Mouse (Mus musculus): ENCODE results near the gene Cfap70. TPM values are rescaled to one million over a fixed set of nuclear protein-coding genes. Genes with fewer than 3 reads are reported as not detected.

Cfap70 gene
- total and polyA plus RNA-seq, 3 experiments, result 0.70 TPM; not detected in 2

DNA sequence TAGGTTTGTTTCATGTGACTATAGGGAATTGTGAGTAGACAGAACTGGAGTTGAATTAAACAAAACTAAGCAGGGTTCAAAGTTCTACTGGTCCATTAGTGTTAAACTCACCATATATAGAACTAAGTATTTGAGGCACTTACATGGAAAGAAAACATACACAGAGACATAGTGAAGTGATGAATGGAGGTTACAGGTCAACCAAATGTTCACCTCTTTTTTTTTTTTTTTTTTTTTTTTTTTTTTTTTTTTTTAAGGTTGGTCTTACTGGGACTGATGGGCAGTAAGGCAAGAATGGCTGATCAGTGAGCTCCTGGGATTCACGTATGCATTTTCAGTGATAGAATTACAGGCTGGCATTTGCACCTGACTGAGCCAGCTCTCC, 28.2 kb upstream of the Cfap70 start:
- peak overlapping the region; percentile 91 for H3K27ac ChIP-seq
- no peak for DNase-seq
- peaks cover 15% of the 10 kb centered on the region for H3K4me1 ChIP-seq (ENCODE audit: control insufficient read depth, insufficient read depth, low read length)
- H3K27me3 ChIP-seq (ENCODE audit: control insufficient read depth, insufficient read depth, low read length), result no peaks in the 10 kb centered on the region
- H3K4me3 ChIP-seq, result peak overlapping the region; percentile 81
- no peak for TF ChIP-seq POLR2A (IDR thresholded peaks at IDR 0.05; ENCODE audit: insufficient read depth, low read depth, low read length)
- TF ChIP-seq EP300 (IDR thresholded peaks at IDR 0.05; ENCODE audit: insufficient read depth, low read depth, low read length), result no peak
- no peak for TF ChIP-seq CTCF (IDR thresholded peaks at IDR 0.05)
- WGBS, result 94% methylated on average over 1 of the region's 1 CpGs
- H3K36me3 ChIP-seq (ENCODE audit: control insufficient read depth, insufficient read depth, low read length), result peaks cover 22% of the 10 kb centered on the region
- H3K9ac ChIP-seq (ENCODE audit: low read depth, low read length), result peak overlapping the region; percentile 87; the same call in 1 of the 2 replicates
- 0 out of 2 replicates have a peak, but pooled peaks cover 1% of the 10 kb centered on the region for H3K79me2 ChIP-seq (replicated peaks; ENCODE audit: control insufficient read depth, insufficient read depth, low read length)
- intact Hi-C loops (cut with DNase I), result loop anchor here (5.0 kb wide), 1 partner anchor 67 kb away; the partner anchor contains the start of gene Ppp3cb

DNA sequence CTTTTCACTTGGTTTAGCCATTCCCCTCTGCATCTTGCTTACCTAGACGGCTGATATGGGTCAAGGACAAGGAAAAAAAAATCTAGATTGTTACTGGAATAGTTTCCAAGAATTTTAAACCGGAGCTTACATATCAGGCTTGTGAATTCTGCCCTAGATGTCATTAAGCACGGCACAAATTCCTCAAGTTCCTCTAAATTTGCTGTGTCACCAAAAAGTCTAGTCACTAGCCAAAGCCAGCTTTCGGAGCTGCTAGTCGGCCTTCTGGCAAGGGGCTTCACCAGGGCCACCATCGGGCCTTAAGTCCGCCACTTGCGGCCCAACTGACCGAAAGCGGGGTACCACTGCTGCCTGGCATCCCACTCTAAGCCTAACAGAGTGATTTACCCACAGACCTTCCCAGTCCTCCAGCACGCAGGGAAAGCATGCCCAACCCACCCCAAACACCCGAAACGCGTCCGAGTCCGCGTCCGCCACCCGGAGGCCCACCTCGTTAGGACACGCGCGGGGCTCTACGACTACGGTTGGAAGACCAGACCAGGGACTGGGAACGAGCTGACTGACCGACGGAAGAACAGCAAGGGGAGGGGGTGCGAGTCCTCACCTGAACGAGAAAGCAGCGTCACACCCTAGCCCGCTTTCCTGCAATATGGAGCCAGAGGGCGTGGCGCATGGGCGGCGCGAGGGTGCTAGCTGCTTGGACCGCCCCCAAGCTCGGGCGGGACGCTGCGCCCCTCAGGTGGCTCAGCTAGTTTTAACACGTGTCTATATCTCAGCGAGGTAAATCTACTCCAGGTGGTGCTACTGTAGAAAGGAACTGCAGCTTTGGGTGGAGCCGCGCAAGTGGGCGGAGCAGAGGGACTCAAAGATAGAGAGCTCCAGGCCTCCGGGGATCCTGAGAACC, 27.5 kb upstream of the Cfap70 start, which contains the start of gene Anxa7:
Gene Anxa7 (minus strand): TSS at position 843 of the 904 bp plus-strand sequence.
- no peaks in the 10 kb centered on the region for H3K27me3 ChIP-seq (ENCODE audit: control insufficient read depth, insufficient read depth, low read length)
- H3K4me1 ChIP-seq (ENCODE audit: control insufficient read depth, insufficient read depth, low read length), result peaks cover 15% of the 10 kb centered on the region
- intact Hi-C loops (cut with DNase I), result loop anchor here (2.0 to 5.0 kb wide), 3 partner anchors 23 to 87 kb away; partner anchors contain the start of genes Mrps16 and Ppp3cb
- H3K4me3 ChIP-seq, result peak within 1 kb of the TSS; percentile 81
- peak within 1 kb of the TSS; percentile 91 for H3K27ac ChIP-seq
- H3K9ac ChIP-seq (ENCODE audit: low read depth, low read length), result peak within 1 kb of the TSS; percentile 87
- peak; percentile 86 to 88 for DNase-seq
- peaks cover 22% of the 10 kb centered on the region for H3K36me3 ChIP-seq (ENCODE audit: control insufficient read depth, insufficient read depth, low read length)
- TF ChIP-seq CTCF (IDR thresholded peaks at IDR 0.05) (peak; percentile 16), EP300 (IDR thresholded peaks at IDR 0.05; ENCODE audit: insufficient read depth, low read depth, low read length) (no peak), POLR2A (IDR thresholded peaks at IDR 0.05; ENCODE audit: insufficient read depth, low read depth, low read length) (peak; percentile 87)
- H3K79me2 ChIP-seq (replicated peaks; ENCODE audit: control insufficient read depth, insufficient read depth, low read length), result 0 out of 2 replicates have a peak, but pooled peaks cover 1% of the 10 kb centered on the region
- under 1% methylated on average over 48 of the region's 48 CpGs for WGBS

DNA sequence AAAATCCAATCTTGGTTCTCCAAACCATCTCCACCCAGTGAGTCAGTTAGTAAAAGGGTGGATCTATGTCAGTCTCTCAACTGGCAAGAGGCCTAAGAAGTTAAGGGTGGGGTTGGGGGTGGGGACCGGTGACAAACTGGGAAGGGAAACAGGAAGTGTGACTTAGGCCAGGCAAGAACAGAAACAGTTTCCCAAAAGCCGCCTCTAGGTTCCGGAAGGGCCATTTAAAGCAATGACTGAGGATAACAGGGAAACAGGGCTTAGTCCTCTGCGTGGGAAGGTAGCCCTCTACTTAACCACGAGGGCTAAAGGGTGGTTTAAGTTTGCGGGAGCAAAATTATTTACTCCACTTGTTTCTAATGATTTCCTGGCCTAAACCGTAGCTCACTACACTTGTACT, 26.8 kb upstream of the Cfap70 start:
- peak overlapping the region; percentile 81 for H3K4me3 ChIP-seq
- 0% methylated on average over 7 of the region's 7 CpGs for WGBS
- DNase-seq, result peak; percentile 65 to 82
- peak overlapping the region; percentile 87 for H3K9ac ChIP-seq (ENCODE audit: low read depth, low read length)
- H3K79me2 ChIP-seq (replicated peaks; ENCODE audit: control insufficient read depth, insufficient read depth, low read length), result 0 out of 2 replicates have a peak, but pooled peaks cover 1% of the 10 kb centered on the region
- peak overlapping the region; percentile 91 for H3K27ac ChIP-seq
- H3K27me3 ChIP-seq (ENCODE audit: control insufficient read depth, insufficient read depth, low read length), result no peaks in the 10 kb centered on the region
- H3K4me1 ChIP-seq (ENCODE audit: control insufficient read depth, insufficient read depth, low read length), result peaks cover 15% of the 10 kb centered on the region
- H3K36me3 ChIP-seq (ENCODE audit: control insufficient read depth, insufficient read depth, low read length), result peaks cover 22% of the 10 kb centered on the region
- intact Hi-C loops (cut with DNase I), result loop anchor here (2.0 to 5.0 kb wide), 2 partner anchors 24 to 86 kb away; partner anchors contain the start of gene Mrps16
- peak; percentile 7; the same call in 1 of the 2 replicates for TF ChIP-seq CTCF (IDR thresholded peaks at IDR 0.05)
- peak; percentile 68; the same call in 1 of the 2 replicates for TF ChIP-seq EP300 (IDR thresholded peaks at IDR 0.05; ENCODE audit: insufficient read depth, low read depth, low read length)
- TF ChIP-seq POLR2A (IDR thresholded peaks at IDR 0.05; ENCODE audit: insufficient read depth, low read depth, low read length), result peak; percentile 66; the same call in 1 of the 2 replicates

DNA sequence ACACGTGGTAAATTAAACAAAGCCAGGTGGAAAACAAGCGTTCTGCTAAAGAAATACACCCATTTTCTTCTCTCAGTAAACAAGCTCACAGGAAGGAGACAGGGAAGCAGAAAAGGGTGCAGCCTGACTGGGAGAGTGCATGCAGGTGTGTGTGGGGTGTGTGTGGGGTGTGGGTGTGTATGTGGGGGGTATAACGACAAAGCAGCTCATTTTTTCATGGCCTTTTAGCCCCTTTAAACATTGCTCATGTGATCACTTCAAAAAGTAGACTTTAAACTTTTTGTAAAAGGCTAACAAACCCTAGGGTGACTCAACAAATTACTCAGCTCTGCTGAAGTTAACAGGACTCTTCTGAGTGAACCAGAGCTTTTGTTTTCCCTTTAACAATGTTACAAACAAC, 26.4 kb upstream of the Cfap70 start:
- Histone ChIP-seq H3K79me2 (replicated peaks; ENCODE audit: control insufficient read depth, insufficient read depth, low read length) (0 out of 2 replicates have a peak, but pooled peaks cover 1% of the 10 kb centered on the region), H3K27me3 (ENCODE audit: control insufficient read depth, insufficient read depth, low read length) (no peaks in the 10 kb centered on the region), H3K4me1 (ENCODE audit: control insufficient read depth, insufficient read depth, low read length) (peaks cover 15% of the 10 kb centered on the region), H3K9ac (ENCODE audit: low read depth, low read length) (0 out of 2 replicates have a peak overlapping the region, but pooled peaks have one; percentile 18), H3K4me3 (peak overlapping the region; percentile 81), H3K36me3 (ENCODE audit: control insufficient read depth, insufficient read depth, low read length) (peaks cover 22% of the 10 kb centered on the region), H3K27ac (peak overlapping the region; percentile 91)
- DNase-seq, result no peak
- TF ChIP-seq EP300 (IDR thresholded peaks at IDR 0.05; ENCODE audit: insufficient read depth, low read depth, low read length) (no peak), CTCF (IDR thresholded peaks at IDR 0.05) (no peak), POLR2A (IDR thresholded peaks at IDR 0.05; ENCODE audit: insufficient read depth, low read depth, low read length) (no peak)
- WGBS, result 34% methylated on average over 3 of the region's 3 CpGs
- intact Hi-C loops (cut with DNase I), result loop anchor here (2.0 to 5.0 kb wide), 2 partner anchors 24 to 86 kb away; partner anchors contain the start of gene Mrps16

DNA sequence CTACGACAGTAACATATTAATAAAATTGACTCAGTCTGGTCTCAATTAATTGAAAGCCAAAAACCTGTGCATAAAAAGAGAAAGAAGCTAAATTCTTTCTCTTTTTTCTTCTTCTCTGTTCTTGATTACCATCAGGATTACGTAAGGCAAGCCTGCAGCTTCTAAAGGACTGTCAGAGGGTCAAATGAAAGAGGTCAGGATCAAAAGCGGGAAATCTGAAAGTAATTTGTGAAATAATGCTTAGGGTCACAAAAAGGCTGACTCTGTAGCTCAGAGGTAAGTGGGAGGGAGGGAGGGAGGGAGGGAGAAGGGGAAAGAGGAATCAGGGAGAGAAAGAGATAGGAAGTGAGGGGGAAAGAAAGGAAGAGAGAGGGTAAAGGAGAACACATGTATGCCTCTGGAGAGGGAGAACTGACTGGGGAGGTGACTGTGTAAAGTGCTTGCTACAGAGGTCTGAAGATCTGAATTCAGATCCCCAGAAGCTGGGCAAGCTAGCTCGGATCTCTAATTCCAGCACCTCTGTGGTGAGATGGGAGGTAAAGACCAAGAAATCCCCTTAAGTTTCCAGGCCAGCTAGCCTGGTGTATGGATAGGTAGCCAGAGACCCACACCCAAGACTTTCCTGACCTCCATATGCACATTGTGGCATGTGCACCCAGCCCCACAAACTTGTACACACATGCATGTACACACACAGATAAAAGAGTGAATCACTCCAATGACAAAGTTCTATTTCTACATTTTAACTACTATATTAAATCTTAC, 25.4 kb upstream of the Cfap70 start:
- DNase-seq, result no peak
- Histone ChIP-seq H3K4me3 (no peak overlapping the region), H3K27me3 (ENCODE audit: control insufficient read depth, insufficient read depth, low read length) (no peaks in the 10 kb centered on the region), H3K4me1 (ENCODE audit: control insufficient read depth, insufficient read depth, low read length) (peaks cover 15% of the 10 kb centered on the region), H3K79me2 (replicated peaks; ENCODE audit: control insufficient read depth, insufficient read depth, low read length) (0 out of 2 replicates have a peak, but pooled peaks cover 1% of the 10 kb centered on the region), H3K9ac (ENCODE audit: low read depth, low read length) (0 out of 2 replicates have a peak overlapping the region, but pooled peaks have one; percentile 16), H3K36me3 (ENCODE audit: control insufficient read depth, insufficient read depth, low read length) (peaks cover 22% of the 10 kb centered on the region), H3K27ac (peak overlapping the region; percentile 91; the same call in 1 of the 2 replicates)
- intact Hi-C loops (cut with DNase I), result loop anchor here (2.0 to 5.0 kb wide), 2 partner anchors 25 to 85 kb away; partner anchors contain the start of gene Mrps16
- TF ChIP-seq POLR2A (IDR thresholded peaks at IDR 0.05; ENCODE audit: insufficient read depth, low read depth, low read length) (no peak), CTCF (IDR thresholded peaks at IDR 0.05) (no peak), EP300 (IDR thresholded peaks at IDR 0.05; ENCODE audit: insufficient read depth, low read depth, low read length) (no peak)
- WGBS, result 66% methylated on average over 4 of the region's 4 CpGs
